Mouse (Mus musculus) liver, postnatal 0 days (tissue): Measurements from ENCODE around the gene Selenot.

Source experiments
- CTCF ChIP-seq: sonication (generic); IDR thresholded peaks from 2 replicates; pipeline ENCODE4 v1.5.1; 2016; ENCODE audit warnings: antibody characterized with exemption, low read depth
- EP300 ChIP-seq: IDR thresholded peaks from 2 replicates; pipeline ENCODE4 v1.6.1; 2016; ENCODE audit warnings: antibody characterized with exemption, low read depth, mild to moderate bottlenecking

DNA sequence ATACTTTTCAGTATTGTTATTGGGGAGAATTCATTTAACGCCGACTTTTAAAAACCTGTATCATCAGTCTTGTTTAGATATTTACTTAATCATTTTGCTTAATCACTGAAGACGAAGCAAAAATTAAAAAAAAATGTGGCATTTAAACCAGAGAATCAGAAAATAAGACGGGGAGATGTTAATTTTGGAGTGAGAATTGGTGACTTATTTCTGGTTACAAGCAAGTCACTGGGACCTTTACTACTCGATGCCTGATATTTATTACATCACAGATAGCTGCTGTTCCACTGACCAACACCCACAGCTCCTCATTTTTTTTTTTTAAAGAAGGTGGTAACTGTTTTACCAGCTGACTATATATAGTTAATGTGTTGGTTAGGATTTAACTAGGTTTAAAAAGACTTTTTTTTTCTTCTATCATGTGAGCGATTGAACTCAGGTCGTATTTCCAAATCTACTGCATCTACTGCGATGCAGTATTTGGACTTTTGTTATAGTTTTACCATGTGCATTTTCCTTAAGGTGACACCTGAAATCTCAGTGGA, 1.1 kb downstream of the Selenot start:
- TF ChIP-seq CTCF (no peak), EP300 (0 out of 2 replicates have a peak, but pooled peaks have one; percentile 25)
